Mouse (Mus musculus) erythroid progenitor cell, adult 5-6 weeks (primary cell): Measurements from ENCODE around the gene Rasgef1b. TPM values are rescaled to one million over a fixed set of nuclear protein-coding genes. Genes with fewer than 3 reads are reported as not detected.

ENCODE experiments used
- ATAC-seq: replicated peaks from 2 replicates; pipeline ENCODE4 v1.8.0; 2016; ENCODE audit warnings: moderate number of reproducible peaks, mild to moderate bottlenecking, moderate TSS enrichment, inconsistent platforms; ENCODE audit not compliant: poor library complexity, low FRiP score, severe bottlenecking
- total RNA-seq, 2 experiments: library from RNA; stranded (forward) in 1 of 2; stranded (reverse) in 1 of 2; fragments of 150-400 nt in 1 of 2; fragments of 186-747, 209-891 nt in 1 of 2; gene quantifications; 2 replicates each; pipeline versions ENCODE4 v1.2.3 to v1.2.4; 2015 to 2017; ENCODE audit warnings: low replicate concordance in 2 of 2

Gene Rasgef1b
- total RNA-seq, 2 experiments from 2014 or later = 0.42 TPM; not detected in 1

- no peak for ATAC-seq
Measured at GRCm38 (mm10) chr5:99386246-99386845, 342.5 kb downstream of the Rasgef1b start.

DNA sequence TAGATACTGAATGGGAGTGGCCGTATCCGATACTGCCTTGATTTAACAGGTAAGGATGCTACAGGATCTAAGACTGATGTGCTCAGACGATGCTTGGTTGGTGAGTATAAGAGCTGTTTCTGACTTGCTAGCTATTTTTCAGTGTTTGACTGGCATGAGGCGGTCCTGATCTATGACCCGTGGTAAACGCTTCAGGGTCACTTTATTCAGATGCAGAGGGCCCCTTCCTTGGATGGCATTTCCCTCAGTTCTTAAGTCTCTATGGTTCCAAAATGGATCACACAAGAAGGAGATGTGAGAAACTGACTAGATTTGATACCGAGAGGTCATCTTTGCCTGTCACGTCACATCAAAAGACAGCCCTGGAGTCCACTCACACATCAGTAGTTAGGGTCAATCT, 343.1 kb downstream of the Rasgef1b start:
- no peak for ATAC-seq

DNA sequence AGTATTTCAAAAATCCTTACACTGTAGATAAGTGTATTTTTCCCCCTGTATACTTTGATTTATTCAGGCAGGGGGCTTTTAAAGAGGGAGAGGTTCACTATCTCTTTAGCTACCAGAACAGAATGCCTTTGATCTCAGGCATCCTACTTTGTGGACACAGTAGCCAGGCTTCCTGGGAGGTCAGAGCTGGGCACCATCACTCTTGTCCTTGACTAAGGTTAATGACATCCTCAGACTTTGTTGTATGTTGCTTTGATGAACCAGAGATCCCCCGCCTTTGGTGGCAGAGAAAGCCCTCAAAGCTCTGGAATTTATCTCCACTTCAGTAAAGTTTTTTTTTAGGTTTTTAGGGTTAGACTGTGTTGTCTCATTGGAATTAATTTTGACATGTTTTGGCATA, 343.8 kb downstream of the Rasgef1b start:
- no peak for ATAC-seq

DNA sequence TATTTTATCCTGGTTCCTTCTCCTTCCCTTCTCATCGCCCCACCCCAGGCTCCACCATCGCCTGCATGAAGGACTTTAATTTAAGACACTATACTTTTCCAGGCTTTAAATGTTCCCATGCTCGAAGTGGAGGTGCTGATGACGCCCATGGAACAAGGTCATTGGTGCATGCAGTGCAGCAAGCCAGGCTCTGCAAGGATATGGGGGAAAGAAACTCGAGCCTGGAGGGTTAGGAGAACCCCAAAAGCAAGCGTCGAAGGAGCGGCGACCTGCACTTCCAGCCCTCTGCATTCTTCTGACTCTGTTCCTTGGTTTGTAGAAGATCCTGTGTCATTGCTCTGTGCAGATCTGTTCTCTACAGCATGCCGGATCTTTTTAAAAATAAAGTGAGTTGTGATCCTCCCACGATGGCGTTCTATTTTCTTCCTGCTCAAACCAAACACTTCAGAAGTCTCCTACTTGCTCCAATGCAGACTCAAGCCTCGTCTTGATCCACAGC, 345.0 kb downstream of the Rasgef1b start:
- no peak for ATAC-seq

DNA sequence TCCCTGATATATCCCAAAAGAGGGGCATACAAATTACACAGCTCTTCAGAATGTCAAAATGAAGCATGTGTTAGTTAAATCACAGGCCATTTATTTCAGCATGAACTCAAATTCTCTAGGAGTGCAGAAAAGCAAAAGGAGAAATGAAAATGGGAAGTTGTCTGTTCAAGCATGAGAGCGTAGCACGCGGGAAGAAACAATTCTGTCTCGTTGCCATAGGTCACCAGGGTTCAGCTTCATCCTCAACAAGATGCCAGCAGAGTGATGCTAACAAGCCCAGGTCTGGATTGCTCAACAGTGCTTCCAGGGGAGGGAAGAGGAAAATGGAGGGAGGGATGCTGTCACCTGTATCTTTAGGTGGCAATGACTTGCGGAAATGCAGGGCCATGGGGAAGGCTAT, 346.1 kb downstream of the Rasgef1b start:
- no peak for ATAC-seq

DNA sequence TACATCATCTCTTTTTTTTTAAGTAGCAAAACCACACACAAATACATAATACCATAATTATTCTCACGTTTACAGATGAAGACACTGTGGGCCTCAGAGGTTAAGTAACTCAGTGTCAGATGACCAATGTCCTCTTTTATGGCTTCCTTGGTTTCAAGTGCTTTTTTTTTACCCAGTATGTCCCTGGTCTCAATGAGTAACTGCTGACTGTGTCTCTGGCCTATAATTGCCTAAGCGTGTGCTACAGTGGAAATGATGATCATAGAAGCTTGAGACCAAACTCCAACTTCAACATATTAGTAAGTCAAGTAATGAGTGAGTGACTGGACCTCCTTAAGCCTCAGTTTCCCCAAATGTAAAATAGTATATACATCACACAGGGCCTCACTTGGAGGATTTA, 347.2 kb downstream of the Rasgef1b start:
- no peak for ATAC-seq

DNA sequence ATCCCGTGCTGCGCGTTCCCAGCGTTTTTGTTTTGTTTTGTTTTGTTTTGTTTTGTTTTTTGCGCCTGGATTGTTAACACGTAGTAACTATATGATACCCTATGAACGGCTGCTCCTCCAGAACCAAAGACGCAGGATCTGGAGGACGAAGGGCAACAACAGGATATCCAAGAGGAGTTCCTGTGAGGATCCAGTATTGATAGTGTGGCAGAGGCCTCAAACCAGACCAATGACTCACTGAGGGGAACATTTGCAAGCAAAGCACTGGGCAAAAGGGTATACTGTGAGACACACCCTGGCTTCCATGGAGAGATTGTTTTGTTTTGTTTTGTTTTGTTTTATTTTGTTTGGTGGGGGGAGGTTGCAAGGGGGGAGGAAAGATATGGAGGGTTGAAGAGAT, 348.0 kb downstream of the Rasgef1b start:
- no peak for ATAC-seq

DNA sequence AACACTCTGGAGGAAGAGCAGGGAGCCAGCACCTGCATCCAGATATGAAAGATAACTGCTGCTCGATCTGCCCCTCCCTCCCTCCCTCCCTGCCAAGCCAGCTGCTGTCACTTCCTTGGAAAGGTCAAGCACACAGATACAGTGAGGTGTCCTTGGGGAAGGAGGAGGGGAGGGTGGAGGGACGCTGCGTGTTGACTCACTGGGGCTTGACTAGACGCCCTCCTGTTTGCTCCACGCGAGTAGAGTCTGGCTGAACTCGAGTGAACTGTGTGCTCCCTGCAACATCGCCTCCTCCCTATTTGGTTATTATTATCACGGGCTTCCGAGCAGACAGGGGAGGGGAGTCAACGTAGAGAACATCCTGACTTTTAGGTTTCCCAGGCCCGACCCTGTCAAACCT, 348.7 kb downstream of the Rasgef1b start:
- no peak for ATAC-seq

DNA sequence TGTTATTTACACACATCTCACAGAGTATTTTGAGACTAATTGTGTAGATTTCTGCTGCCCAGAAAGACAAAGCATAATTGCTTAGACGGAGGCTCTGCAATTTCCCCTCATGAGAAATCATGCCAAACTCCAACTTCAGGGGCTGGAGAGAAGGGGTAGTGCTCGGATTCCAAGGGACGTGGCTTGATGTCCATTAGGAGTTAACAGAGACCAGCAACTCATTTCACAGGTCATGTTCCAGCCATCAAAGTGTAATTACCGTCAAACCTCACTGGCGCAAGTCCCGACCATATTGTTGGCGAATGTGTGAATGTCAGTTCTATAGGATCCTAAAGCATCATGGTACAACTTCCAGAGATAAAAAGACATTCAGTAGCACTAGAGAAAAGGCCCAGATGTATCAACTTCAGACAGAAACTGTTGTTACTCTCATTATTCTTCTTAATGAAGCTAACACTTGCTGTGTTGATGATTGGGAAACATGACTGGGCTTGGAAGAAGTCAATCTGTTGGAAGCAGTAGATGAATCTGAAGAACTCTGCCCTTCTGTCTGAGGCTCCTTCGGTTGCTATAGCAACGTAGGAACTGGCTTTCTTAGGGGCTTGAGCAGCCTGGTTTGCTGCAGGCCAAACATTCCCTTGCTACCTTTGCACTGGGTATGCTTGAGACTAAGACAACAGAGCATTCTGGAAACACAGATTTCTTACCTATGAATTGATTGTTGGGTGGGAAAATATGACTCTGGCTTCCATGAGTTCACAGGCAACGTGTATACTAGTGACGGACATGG, 350.2 kb downstream of the Rasgef1b start:
- no peak for ATAC-seq

DNA sequence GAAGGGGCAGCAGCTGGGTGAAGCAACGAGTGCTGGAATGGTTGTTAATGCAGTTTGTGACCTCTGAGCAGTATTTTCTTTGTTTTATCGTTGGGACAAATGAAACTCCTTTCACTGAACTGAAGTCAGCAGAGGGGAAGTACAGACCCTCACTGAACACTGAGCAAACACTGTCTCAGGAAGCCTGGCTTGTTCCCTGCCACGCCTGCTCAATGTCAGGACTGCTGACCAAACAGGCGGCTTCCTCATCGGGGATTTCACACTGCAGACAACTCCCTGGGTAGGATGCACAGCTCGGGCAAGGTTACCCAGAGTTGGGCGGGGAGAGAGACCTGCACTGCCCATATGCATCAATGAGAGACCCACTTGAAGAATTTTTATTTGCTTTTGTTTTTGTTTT, 353.1 kb downstream of the Rasgef1b start:
- ATAC-seq = no peak

DNA sequence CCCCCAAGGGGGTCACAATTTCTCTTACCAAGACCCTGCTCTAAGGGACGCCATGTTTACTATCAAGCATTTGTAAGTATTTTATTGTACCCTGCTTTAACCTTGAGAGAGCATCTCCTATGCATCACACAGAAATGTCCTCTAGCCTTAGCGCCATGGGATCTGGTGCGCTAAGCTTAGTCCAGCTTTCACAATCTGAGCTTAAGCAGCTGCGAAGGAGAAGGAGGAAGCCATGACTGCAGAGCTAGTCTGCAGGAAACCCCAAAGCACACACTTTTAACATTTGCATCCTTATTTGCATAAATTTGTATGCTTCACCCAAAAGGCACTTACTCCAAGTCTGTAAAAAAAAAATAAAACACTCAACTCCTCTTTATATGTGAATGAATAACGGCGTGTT, 354.4 kb downstream of the Rasgef1b start:
- ATAC-seq = no peak

- ATAC-seq = no peak
Measured at GRCm38 (mm10) chr5:99373570-99374151, 355.2 kb downstream of the Rasgef1b start.

DNA sequence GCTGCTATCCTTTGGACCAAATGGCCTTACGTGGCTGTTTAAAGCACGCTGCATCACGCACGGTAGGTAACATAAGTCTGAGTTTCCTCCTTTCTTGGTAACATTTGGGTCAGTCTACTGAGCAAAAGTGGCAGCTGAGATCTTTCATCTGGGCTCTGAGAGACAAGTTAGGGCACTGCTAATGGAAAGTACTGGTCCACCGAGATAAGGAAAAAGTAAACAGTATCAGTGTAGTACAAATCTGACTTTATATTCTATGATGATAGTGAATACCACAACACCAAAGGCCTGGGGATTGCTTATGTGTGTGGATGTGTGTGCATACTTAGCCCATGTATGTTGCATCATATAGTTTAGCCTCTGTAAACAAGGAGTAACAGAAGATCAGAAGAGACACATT, 358.2 kb downstream of the Rasgef1b start:
- no peak for ATAC-seq

GRCm38 (mm10) chr5:99369256-99369655, 359.6 kb downstream of the Rasgef1b start:
- no peak for ATAC-seq

DNA sequence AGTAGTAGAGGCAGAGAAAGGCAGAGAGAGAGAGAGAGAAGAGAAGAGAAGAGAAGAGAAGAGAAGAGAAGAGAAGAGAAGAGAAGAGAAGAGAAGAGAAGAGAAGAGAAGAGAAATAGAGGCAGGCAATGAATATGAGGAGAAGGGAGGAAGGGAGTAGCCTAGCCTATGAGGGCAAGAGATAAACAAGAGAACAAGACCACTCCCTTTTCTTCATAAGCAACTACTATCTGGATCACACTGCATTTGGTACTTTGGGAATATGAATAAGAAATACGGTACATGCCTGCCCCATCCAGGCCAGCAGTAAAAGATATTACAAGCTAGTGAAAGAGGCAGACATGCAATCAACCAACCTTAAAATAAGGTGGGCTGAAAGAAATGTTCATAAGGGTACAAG, 360.2 kb downstream of the Rasgef1b start:
- ATAC-seq = no peak

DNA sequence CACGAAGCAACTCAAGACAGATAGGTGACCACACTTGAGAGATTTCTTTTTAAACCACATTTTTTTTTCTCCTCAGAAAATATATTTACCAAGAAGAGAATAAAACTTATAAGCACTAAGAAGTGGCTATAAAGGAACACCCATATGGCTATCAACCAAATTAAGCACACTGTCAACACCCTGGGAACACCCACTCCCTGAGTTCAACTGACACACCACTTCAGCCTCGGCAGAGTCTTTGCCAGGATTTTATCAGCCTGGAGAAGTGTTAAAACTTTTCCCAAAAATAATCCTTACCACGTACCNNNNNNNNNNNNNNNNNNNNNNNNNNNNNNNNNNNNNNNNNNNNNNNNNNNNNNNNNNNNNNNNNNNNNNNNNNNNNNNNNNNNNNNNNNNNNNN, 368.3 kb downstream of the Rasgef1b start:
- no peak for ATAC-seq

DNA sequence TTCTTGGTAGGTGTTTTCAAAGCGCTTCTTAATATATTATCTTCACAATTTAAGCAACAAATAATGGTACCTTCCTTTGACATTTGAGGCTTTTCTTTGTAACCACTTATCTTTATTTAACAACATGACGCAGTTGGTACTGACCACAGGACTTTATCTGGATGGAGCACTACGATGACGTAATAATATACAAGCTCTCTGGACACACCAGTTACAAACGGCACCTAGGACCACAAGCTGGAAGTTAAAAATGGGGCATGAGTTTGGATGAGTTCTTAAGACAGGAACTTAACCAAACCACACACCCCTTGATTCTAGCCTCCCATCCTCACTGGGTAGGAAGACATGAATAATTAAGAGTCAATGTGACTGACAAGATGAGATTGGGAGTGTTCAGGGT, 369.6 kb downstream of the Rasgef1b start:
- ATAC-seq = no peak

- no peak for ATAC-seq
Measured at GRCm38 (mm10) chr5:99354640-99355132, 374.2 kb downstream of the Rasgef1b start.

DNA sequence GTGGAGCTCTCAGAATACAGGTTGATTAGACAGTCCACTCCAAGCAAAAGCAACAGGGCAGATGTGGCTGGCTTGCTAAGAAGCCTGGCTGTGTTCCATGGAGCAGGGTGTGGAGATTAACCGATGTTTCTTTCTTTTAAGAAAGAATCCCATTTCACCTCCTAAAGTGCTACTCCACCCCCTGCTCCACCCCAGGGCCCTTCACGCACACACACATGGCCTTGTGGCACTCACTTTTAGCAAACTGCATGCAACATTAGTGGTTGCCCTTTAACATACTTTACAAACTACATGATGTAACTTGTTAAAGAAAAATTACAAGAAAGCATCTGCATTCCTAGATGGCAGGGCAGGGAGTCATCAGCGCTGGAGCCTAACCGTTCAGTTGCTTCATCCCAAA, 378.8 kb downstream of the Rasgef1b start:
- ATAC-seq = no peak

DNA sequence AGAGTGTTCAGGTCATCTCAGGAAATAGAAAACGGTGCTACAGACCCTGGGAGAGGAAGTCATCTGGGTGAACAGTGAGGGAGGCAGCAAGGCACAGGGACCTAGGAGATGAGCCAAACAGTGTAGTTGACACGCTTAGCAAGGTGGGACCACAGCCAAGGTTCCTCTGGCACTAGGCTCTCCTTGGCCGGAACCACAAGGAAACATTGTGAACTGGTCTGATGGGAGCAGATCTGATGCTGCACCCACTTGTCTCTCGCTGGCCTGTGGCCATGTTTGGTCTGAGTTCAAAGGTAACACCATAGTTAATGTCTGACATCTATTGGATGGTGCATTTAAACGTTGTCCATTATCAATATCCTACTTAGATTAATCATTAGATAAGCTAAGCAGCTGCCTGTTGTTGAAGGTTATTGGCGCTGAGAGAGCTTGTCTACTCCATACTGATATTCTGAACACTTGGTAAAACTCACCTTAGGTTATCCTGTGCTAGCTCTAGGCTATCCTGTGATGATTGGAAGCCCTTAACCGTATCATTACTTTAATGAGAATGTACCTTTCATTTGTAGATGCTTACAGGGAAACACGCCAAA, 380.5 kb downstream of the Rasgef1b start:
- no peak for ATAC-seq

- ATAC-seq = no peak
Measured at GRCm38 (mm10) chr5:99342527-99342926, 386.3 kb downstream of the Rasgef1b start.
